32 mouse cellular contexts compared by ENCODE assay signal in the genomic region with DNA sequence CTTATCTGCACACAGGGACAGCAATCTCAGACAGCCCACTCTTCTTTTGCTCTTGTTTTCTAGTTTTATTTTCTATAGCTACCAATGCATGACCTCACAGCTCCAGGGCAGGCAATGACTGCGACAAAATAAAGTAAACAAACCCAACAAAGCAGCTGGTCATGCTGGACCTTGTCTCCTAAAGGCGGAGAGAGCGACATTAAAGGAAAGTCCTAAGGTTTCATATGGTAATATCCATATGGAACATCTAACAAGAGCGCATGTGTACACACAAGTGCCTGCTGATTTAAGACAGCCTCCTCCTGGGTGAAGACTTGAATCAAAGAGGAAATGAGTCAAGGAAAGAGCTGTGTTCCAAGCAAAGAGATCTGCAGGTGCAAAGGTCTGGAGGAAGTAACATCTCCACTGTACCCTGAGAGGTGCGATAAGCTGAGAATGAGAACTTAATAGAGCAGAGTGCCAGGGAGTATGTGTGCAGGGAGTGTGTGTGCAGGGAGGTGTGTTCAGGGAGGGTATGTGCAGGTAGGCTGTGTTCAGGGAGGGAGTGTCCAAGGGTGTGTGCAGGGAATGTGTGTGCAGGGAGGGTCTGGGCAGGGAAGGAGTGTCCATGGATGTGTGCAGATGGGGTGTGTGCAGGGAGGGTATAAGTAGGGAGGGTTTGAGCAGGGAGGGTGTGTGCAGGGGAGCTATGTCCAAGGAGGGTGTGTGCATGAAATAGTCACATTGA.
DNase-seq lines count a peak whose midpoint lies in the region; ATAC-seq lines count a peak whose summit lies in the region.
"Had no signal": no experiment of that assay in that cellular context is flagged by ENCODE, and none has a peak within 500 bp of the region (broad histone marks: within the 10 kb centered on the region; RNA-seq: fewer than 3 reads in every experiment).

No protein-coding gene starts in this region.

- H3K27ac ChIP-seq in forebrain, embryonic 15.5 days (replicated peaks), result no peak overlapping the region
- no peak overlapping the region for H3K27ac ChIP-seq in forebrain, embryonic 14.5 days (ENCODE audit: low read depth, low read length)
- H3K27ac ChIP-seq in lung, embryonic 15.5 days, result no peak overlapping the region
- no peak overlapping the region for H3K27ac ChIP-seq in intestine, embryonic 14.5 days (ENCODE audit: low read depth)
- H3K27ac ChIP-seq in stomach, embryonic 15.5 days, result no peak overlapping the region
- H3K27ac ChIP-seq: embryonic facial prominence, embryonic 15.5 days; heart, embryonic 13.5 days; hindbrain, embryonic 15.5 days; kidney, postnatal 0 days; left cerebral cortex, adult 2 months; liver, embryonic 15.5 days; macrophage; neural tube, embryonic 12.5 days had no signal

- H3K27me3 ChIP-seq in forebrain, embryonic 15.5 days, result no peaks in the 10 kb centered on the region
- H3K27me3 ChIP-seq in forebrain, embryonic 14.5 days (replicated peaks; ENCODE audit: control insufficient read depth, insufficient read depth, low read length), result no peaks in the 10 kb centered on the region
- H3K27me3 ChIP-seq in lung, embryonic 15.5 days, result no peaks in the 10 kb centered on the region
- H3K27me3 ChIP-seq in intestine, embryonic 14.5 days (replicated peaks; ENCODE audit: control insufficient read depth, insufficient read depth, low read length), result no peaks in the 10 kb centered on the region
- H3K27me3 ChIP-seq in stomach, embryonic 15.5 days (replicated peaks), result no peaks in the 10 kb centered on the region
- H3K27me3 ChIP-seq: embryonic facial prominence, embryonic 15.5 days; heart, embryonic 13.5 days; hindbrain, embryonic 15.5 days; liver, embryonic 15.5 days; neural tube, embryonic 12.5 days had no signal

- no peak for DNase-seq in forebrain, embryonic 14.5 days (ENCODE audit: low spot score)
- no peak for DNase-seq in lung, postnatal 25 days (ENCODE audit: low spot score)
- DNase-seq in intestine, embryonic 14.5 days (ENCODE audit: low spot score), result no peak
- DNase-seq in T-cell, adult 2 months (ENCODE audit: low spot score), result no peak
- DNase-seq: adrenal gland, postnatal 25 days; cerebellum, adult 8-10 months; cerebellum, postnatal 36 days; embryo, embryonic 11 days; gastrocnemius, postnatal 14 days; heart, adult 18-20 months; heart, postnatal 36 days; kidney, adult 11 months; layer of hippocampus, adult 9-11 months; left cerebral cortex, postnatal 4 days; liver; retina, postnatal 1 day; right cerebral cortex, postnatal 25 days; spleen, adult 18-20 months; thymus, adult 2 months; thymus, postnatal 4 days had no signal

- 85% methylated on average over 5 of the region's 5 CpGs for WGBS in forebrain, embryonic 15.5 days
- WGBS in forebrain, embryonic 14.5 days, result 86% methylated on average over 5 of the region's 5 CpGs
- 33% methylated on average over 5 of the region's 5 CpGs for WGBS in lung, embryonic 15.5 days
- WGBS in intestine, embryonic 14.5 days, result 50% methylated on average over 5 of the region's 5 CpGs
- WGBS in stomach, embryonic 15.5 days, result 55% methylated on average over 5 of the region's 5 CpGs

- 0 out of 2 replicates have a peak, but pooled peaks have one; percentile 43 for ATAC-seq in forebrain, embryonic 15.5 days (replicated peaks)
- ATAC-seq in forebrain, embryonic 14.5 days, result no peak
- ATAC-seq in lung, embryonic 15.5 days (ENCODE audit: borderline replicate concordance, extremely low read depth, low FRiP score, low TSS enrichment), result peak; percentile 74; the same call in 1 of the 2 replicates
- peak; percentile 83 for ATAC-seq in intestine, embryonic 14.5 days (replicated peaks; ENCODE audit: low FRiP score, low TSS enrichment, low read depth)
- ATAC-seq in stomach, embryonic 15.5 days (ENCODE audit: insufficient read depth, low FRiP score, low read depth), result peak; percentile 82
- ATAC-seq: forebrain, embryonic 16.5 days had no signal

- H3K4me3 ChIP-seq in forebrain, embryonic 15.5 days, result no peak overlapping the region
- no peak overlapping the region for H3K4me3 ChIP-seq in forebrain, embryonic 14.5 days (ENCODE audit: low read depth, low read length)
- H3K4me3 ChIP-seq in lung, embryonic 15.5 days, result no peak overlapping the region
- H3K4me3 ChIP-seq in intestine, embryonic 14.5 days (ENCODE audit: low read depth, low read length), result no peak overlapping the region
- H3K4me3 ChIP-seq in stomach, embryonic 15.5 days (replicated peaks), result no peak overlapping the region
- H3K4me3 ChIP-seq: embryonic facial prominence, embryonic 15.5 days; heart, embryonic 13.5 days; hindbrain, embryonic 15.5 days; left cerebral cortex, adult 2 months; liver, embryonic 15.5 days; neural tube, embryonic 12.5 days had no signal

- H3K36me3 ChIP-seq in forebrain, embryonic 15.5 days, result no peaks in the 10 kb centered on the region
- H3K36me3 ChIP-seq in forebrain, embryonic 14.5 days (ENCODE audit: control insufficient read depth, insufficient read depth, low read length), result no peaks in the 10 kb centered on the region
- no peaks in the 10 kb centered on the region for H3K36me3 ChIP-seq in lung, embryonic 15.5 days
- no peaks in the 10 kb centered on the region for H3K36me3 ChIP-seq in intestine, embryonic 14.5 days (ENCODE audit: control insufficient read depth, insufficient read depth, low read length)
- H3K36me3 ChIP-seq in stomach, embryonic 15.5 days, result no peaks in the 10 kb centered on the region
- H3K36me3 ChIP-seq: embryonic facial prominence, embryonic 15.5 days; heart, embryonic 13.5 days; hindbrain, embryonic 15.5 days; liver, embryonic 15.5 days; neural tube, embryonic 12.5 days had no signal

- no peak overlapping the region for H3K4me2 ChIP-seq in forebrain, embryonic 15.5 days (replicated peaks)
- H3K4me2 ChIP-seq in forebrain, embryonic 14.5 days (ENCODE audit: low read length), result no peak overlapping the region
- H3K4me2 ChIP-seq in lung, embryonic 15.5 days, result no peak overlapping the region
- H3K4me2 ChIP-seq in intestine, embryonic 14.5 days (ENCODE audit: low read length), result no peak overlapping the region
- H3K4me2 ChIP-seq in stomach, embryonic 15.5 days, result no peak overlapping the region
- H3K4me2 ChIP-seq: embryonic facial prominence, embryonic 15.5 days; heart, embryonic 13.5 days; hindbrain, embryonic 15.5 days; liver, embryonic 15.5 days; neural tube, embryonic 12.5 days had no signal

- H3K4me1 ChIP-seq in forebrain, embryonic 15.5 days, result no peaks in the 10 kb centered on the region
- H3K4me1 ChIP-seq in forebrain, embryonic 14.5 days (ENCODE audit: control insufficient read depth, insufficient read depth, low read length), result no peaks in the 10 kb centered on the region
- H3K4me1 ChIP-seq in lung, embryonic 15.5 days, result peaks cover 26% of the 10 kb centered on the region
- H3K4me1 ChIP-seq in intestine, embryonic 14.5 days (replicated peaks; ENCODE audit: control insufficient read depth, insufficient read depth, low read length), result 0 out of 2 replicates have a peak, but pooled peaks cover 3% of the 10 kb centered on the region
- H3K4me1 ChIP-seq in stomach, embryonic 15.5 days, result peaks cover 3% of the 10 kb centered on the region; the same call in 1 of the 2 replicates
- H3K4me1 ChIP-seq: hindbrain, embryonic 15.5 days; liver, embryonic 15.5 days had no signal

- no peak overlapping the region for H3K9ac ChIP-seq in forebrain, embryonic 15.5 days (replicated peaks)
- H3K9ac ChIP-seq in forebrain, embryonic 14.5 days (ENCODE audit: low read length), result no peak overlapping the region
- H3K9ac ChIP-seq in lung, embryonic 15.5 days, result no peak overlapping the region
- H3K9ac ChIP-seq in intestine, embryonic 14.5 days (ENCODE audit: low read length), result no peak overlapping the region
- no peak overlapping the region for H3K9ac ChIP-seq in stomach, embryonic 15.5 days
- H3K9ac ChIP-seq: embryonic facial prominence, embryonic 15.5 days; heart, embryonic 13.5 days; hindbrain, embryonic 15.5 days; liver, embryonic 15.5 days; neural tube, embryonic 12.5 days had no signal

- no peaks in the 10 kb centered on the region for H3K9me3 ChIP-seq in forebrain, embryonic 15.5 days
- H3K9me3 ChIP-seq in forebrain, embryonic 14.5 days (replicated peaks; ENCODE audit: control insufficient read depth, low read length), result no peaks in the 10 kb centered on the region
- H3K9me3 ChIP-seq in lung, embryonic 15.5 days, result no peaks in the 10 kb centered on the region
- H3K9me3 ChIP-seq in intestine, embryonic 14.5 days (ENCODE audit: control insufficient read depth, low read length), result no peaks in the 10 kb centered on the region
- H3K9me3 ChIP-seq in stomach, embryonic 15.5 days, result no peaks in the 10 kb centered on the region
- H3K9me3 ChIP-seq: embryonic facial prominence, embryonic 15.5 days; heart, embryonic 13.5 days; hindbrain, embryonic 15.5 days; liver, embryonic 15.5 days; neural tube, embryonic 12.5 days had no signal
